Mouse (Mus musculus): ENCODE measurements around the gene Irs3.

Gene Irs3

GRCm38 (mm10) chr5:137656977-137657376 lies 11.5 kb upstream of the Irs3 start:
- in situ Hi-C loops (cut with MboI, MseI): no loop called here

GRCm38 (mm10) chr5:137654746-137655145 lies 9.2 kb upstream of the Irs3 start:
- in situ Hi-C loops (cut with MboI, MseI): loop anchor here (5.0 kb wide), 1 partner anchor 108 kb away; no protein-coding TSS in a partner anchor

GRCm38 (mm10) chr5:137653366-137653765 lies 7.9 kb upstream of the Irs3 start:
- in situ Hi-C loops (cut with MboI, MseI): loop anchor here (5.0 kb wide), 1 partner anchor 109 kb away; no protein-coding TSS in a partner anchor

- in situ Hi-C loops (cut with MboI, MseI): loop anchor here (5.0 kb wide), 1 partner anchor 110 kb away; no protein-coding TSS in a partner anchor
Observed at GRCm38 (mm10) chr5:137652474-137652873, 7.0 kb upstream of the Irs3 start.

GRCm38 (mm10) chr5:137649669-137650571 lies 4.4 kb upstream of the Irs3 start:
- in situ Hi-C loops (cut with MboI, MseI): loop anchor here (5.0 kb wide), 1 partner anchor 112 kb away; no protein-coding TSS in a partner anchor

- in situ Hi-C loops (cut with MboI, MseI): no loop called here
Observed at GRCm38 (mm10) chr5:137649251-137649650, 3.7 kb upstream of the Irs3 start.

DNA sequence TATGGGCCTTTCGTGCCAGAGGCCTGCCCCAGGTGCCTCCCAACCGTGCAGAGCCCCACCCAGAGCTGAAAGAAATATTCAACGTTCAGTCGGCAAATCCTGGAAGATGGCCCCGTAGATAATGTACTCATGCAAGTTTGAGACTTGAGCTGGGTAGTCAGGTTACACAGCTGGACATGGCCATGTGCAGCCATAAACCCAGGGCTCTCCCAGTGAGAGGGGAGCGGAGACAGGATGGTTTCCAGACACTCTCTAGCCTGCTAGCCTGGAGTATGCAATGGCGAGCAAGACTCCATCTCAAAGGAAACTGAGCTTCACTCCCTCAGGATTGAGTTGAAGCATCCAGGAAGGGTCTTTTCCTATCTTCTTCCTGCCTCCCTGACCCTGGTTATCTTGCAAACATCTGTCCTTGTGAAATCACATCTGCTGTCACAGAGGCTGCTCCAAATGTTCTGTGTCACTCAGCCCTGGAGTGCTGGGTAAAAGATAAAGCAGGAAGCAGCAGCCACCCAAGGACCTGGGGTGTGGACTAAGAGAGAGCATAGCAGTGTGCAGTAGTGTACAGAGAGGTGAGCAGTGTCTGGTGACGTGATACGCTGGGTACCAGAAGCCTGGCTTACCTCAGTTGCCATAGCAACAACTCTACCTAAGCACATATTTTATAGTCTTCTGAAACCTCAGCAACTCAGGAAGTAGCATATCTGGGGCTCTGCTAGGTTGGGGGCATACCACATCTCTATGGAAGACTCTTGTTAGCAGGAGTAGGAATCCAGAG lies 2.5 kb upstream of the Irs3 start:
- in situ Hi-C loops (cut with MboI, MseI): no loop called here

- in situ Hi-C loops (cut with MboI, MseI): no loop called here
Observed at GRCm38 (mm10) chr5:137645091-137645651, 343 bp downstream of the Irs3 start.

DNA sequence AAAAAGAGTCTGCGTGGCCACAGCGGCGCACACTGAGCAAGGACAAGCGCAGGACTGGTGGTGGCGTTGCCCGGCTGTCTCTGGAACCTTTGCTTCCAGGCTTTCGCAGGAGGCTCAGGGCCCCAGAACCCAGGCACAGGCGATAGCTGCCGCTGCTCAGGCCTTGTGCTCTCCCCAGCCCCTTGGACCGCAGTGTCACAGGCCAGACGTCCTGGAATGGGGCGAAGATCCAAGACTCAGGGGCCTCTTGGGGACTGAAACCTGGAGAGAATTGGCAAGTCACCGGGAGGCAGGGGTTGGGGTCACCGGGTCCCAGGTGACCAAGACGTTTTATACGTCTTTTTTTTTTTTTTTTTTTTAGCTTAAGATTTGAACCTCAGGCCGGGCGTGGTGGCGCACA lies 1.0 kb downstream of the Irs3 start:
- in situ Hi-C loops (cut with MboI, MseI): no loop called here

GRCm38 (mm10) chr5:137642886-137643285 lies 2.6 kb downstream of the Irs3 start:
- in situ Hi-C loops (cut with MboI, MseI): no loop called here

- in situ Hi-C loops (cut with MboI, MseI): no loop called here
Observed at GRCm38 (mm10) chr5:137641054-137641453, 4.5 kb downstream of the Irs3 start, which contains the start of gene Sap25. Sap25 (plus strand) TSS chr5:137641334.

DNA sequence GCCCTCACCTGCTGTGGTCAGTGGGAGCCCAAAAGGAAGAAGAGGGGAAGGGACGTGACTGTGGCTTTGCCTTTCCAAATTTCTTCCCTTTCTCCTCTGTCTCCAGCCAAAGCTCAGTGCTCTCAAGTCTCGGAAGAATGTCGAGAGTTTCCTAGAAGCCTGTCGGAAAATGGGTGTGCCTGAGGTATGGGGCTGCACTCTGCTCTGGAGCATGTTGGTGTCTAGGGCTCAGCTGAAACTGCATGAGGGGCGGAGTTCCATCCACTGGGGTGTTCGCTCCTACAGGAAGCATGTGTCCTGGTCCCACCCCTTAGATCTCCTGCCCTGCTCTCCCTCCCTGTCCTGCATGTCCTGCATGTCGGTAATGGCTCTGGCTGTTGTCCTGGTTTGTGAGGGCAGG lies 6.0 kb downstream of the Irs3 start:
- in situ Hi-C loops (cut with MboI, MseI): no loop called here

DNA sequence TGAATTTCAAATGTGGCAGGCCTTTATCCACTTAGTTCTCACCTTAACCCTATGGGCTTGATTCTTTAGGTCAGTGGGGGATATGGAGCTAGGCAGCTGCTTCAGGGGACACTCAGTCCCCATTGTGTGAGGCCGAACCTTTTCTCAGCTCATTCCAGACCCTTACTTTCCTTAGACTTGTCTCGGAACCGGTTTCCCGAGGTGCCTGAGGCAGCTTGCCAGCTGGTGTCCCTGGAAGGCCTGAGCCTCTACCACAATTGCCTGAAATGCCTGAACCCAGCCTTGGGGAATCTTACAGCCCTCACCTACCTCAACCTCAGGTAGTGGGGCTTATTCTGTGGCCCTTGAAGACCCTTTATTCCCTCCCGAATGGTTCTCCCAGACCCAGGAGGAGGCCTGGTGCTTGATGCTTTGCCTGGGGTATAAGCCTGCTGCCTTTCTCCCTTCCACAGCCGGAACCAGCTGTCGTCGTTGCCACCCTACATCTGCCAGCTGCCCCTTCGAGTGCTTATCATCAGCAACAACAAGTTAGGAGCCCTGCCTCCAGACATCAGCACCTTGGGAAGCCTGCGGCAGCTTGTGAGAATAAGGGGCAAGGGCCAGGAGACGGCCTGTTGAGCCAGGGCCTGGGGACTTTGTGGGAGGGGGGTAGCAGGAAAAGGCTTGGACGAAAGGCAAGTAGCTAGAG lies 12.0 kb downstream of the Irs3 start:
- in situ Hi-C loops (cut with MboI, MseI): no loop called here

DNA sequence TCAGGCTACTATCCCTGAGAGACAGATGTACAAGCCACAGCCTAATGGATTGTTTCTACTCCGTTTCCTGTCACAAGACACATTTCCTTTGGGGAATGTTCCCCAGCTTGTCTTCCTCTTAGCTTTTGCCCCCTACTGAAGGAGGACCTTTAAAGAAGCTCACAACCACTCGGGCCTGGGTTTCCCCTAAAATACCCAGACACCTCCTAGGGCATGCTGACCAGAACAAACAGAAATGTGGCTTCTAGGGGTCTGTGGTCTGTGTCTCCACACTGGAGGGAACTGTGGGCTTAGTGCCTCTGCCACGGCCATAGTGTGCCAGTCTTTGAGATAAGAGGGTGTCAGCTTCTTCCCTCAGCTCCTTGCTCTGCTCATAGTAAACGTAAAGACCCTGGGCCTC lies 13.9 kb downstream of the Irs3 start:
- in situ Hi-C loops (cut with MboI, MseI): no loop called here

- in situ Hi-C loops (cut with MboI, MseI): no loop called here
Observed at GRCm38 (mm10) chr5:137631171-137631570, 14.3 kb downstream of the Irs3 start.

DNA sequence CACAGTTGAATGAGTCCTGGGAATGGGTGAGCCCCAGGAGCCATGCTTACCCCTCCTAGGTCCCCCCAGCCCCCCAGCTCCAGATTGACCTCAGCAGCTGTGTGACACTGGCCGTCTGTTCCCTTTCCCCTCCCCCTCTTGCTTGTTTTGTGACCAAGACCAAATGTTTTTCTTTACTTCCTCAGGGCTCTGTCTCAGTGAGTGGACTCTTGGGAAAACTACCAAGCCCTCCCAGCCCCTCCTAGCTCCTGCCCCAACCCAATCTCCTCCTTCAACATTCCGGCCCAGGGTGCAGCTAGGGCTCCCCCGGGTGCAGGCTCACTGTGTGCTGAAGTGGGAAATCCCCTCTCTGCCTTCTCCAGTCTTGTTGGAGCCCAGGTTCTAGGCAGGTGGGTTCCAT lies 14.9 kb downstream of the Irs3 start:
- in situ Hi-C loops (cut with MboI, MseI): no loop called here

GRCm38 (mm10) chr5:137629906-137630545 lies 15.5 kb downstream of the Irs3 start:
- in situ Hi-C loops (cut with MboI, MseI): loop anchor here (10.0 kb wide), 1 partner anchor 815 kb away; the partner anchor contains the start of gene Zfp157

- in situ Hi-C loops (cut with MboI, MseI): loop anchor here (10.0 kb wide), 1 partner anchor 815 kb away; the partner anchor contains the start of gene Zfp157
Observed at GRCm38 (mm10) chr5:137629306-137629721, 16.2 kb downstream of the Irs3 start.

- in situ Hi-C loops (cut with MboI, MseI): loop anchor here (10.0 kb wide), 1 partner anchor 816 kb away; the partner anchor contains the start of gene Zfp157
Observed at GRCm38 (mm10) chr5:137628498-137629305, 16.8 kb downstream of the Irs3 start, which contains the start of the genes Fbxo24, Lrch4 and Gm20605. Fbxo24 (minus strand) TSS chr5:137629002. Lrch4 (plus strand) TSS chr5:137629121. Gm20605 (plus strand) TSS chr5:137629175.

Measured in T-helper 1 cell (primary cell).